Mouse (Mus musculus): ENCODE measurements around the gene Chl1.

DNA sequence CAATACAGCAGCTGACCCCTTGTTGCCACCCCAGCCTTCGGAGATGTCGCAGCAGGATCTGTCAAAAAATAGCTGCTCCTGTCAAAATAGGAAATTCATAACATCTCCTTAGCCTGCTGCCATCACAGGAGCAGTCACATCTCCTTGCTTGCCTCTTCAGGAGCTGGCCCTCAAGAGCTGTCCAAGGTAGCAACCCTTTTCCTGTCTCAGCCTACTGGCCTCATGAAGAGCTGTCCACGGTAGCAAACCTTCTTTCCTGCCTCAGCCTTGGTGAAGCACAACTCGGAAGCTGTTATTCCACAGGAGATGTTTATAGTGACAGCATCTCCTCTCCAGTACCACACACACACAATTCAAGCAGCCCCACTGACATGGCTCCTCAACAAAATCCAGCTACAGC, 243.5 kb downstream of the Chl1 start:
- TF ChIP-seq HCFC1 (IDR thresholded peaks at IDR 0.05; ENCODE audit: borderline replicate concordance, insufficient read depth, low read length), result no peak
- no peak for TF ChIP-seq CHD2 (IDR thresholded peaks at IDR 0.05; ENCODE audit: low read depth, low read length)
- no peak for TF ChIP-seq ZNF384 (IDR thresholded peaks at IDR 0.05; ENCODE audit: low read depth, low read length)

Data from ES-E14 (cell line).